Mouse (Mus musculus): ENCODE data around the gene Abhd10. TPM values are rescaled to one million over a fixed set of nuclear protein-coding genes. Genes with fewer than 3 reads are reported as not detected.
A peak's percentile ranks its signal among the peaks of the same experiment; 100 is the strongest.

Abhd10 gene
- polyA plus RNA-seq, 1 experiment: 2.4 TPM

GRCm38 (mm10) chr16:45758726-45759269, 16.0 kb upstream of the Abhd10 start:
- H3K27ac ChIP-seq (ENCODE audit: insufficient read depth, low read depth, low read length): no peak overlapping the region
- 72% methylated on average over 9 of the region's 9 CpGs for WGBS
- peaks cover 2% of the 10 kb centered on the region; the same call in 1 of the 2 replicates for H3K36me3 ChIP-seq (ENCODE audit: control insufficient read depth, insufficient read depth, low read length)
- no peaks in the 10 kb centered on the region for H3K27me3 ChIP-seq (ENCODE audit: control insufficient read depth, insufficient read depth, low read length)
- TF ChIP-seq POLR2A (IDR thresholded peaks at IDR 0.05; ENCODE audit: low read depth, low read length): no peak
- no peaks in the 10 kb centered on the region for H3K4me1 ChIP-seq (ENCODE audit: control insufficient read depth, insufficient read depth, insufficient read length, low read length)
- H3K4me3 ChIP-seq (ENCODE audit: low read depth, low read length): no peak overlapping the region

GRCm38 (mm10) chr16:45757421-45758078, 14.8 kb upstream of the Abhd10 start:
- Histone ChIP-seq H3K36me3 (ENCODE audit: control insufficient read depth, insufficient read depth, low read length) (no peaks in the 10 kb centered on the region), H3K4me3 (ENCODE audit: low read depth, low read length) (no peak overlapping the region), H3K27me3 (ENCODE audit: control insufficient read depth, insufficient read depth, low read length) (no peaks in the 10 kb centered on the region), H3K27ac (ENCODE audit: insufficient read depth, low read depth, low read length) (peak overlapping the region; percentile 39; the same call in 1 of the 2 replicates), H3K4me1 (ENCODE audit: control insufficient read depth, insufficient read depth, insufficient read length, low read length) (no peaks in the 10 kb centered on the region)
- no peak for TF ChIP-seq POLR2A (IDR thresholded peaks at IDR 0.05; ENCODE audit: low read depth, low read length)
- no peak for TF ChIP-seq CTCF (IDR thresholded peaks at IDR 0.05; ENCODE audit: extremely low read depth, insufficient read length, insufficient replicate concordance, low read depth, low read length)
- 65% methylated on average over 12 of the region's 12 CpGs for WGBS

DNA sequence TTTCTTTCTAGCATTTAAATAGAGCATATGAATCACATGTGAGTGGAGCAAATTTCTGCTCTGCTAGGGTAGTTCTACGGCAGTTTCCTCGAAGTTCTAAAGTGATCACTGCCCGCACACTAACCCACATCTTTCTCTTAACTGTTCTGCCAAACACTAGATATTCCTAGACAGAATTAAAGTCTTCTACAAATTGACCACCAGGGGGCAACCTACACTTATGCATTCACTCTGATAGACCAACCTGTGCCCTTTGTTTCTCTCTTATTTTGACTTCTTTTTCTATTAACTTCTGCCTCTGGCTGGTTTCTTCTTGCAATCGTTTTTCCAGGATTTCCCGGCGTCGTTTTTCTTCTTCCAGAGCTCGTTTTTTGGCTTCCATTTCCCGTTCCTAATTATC, 14.1 kb upstream of the Abhd10 start:
- WGBS: 15% methylated on average over 9 of the region's 9 CpGs
- H3K27ac ChIP-seq (ENCODE audit: insufficient read depth, low read depth, low read length): no peak overlapping the region

DNA sequence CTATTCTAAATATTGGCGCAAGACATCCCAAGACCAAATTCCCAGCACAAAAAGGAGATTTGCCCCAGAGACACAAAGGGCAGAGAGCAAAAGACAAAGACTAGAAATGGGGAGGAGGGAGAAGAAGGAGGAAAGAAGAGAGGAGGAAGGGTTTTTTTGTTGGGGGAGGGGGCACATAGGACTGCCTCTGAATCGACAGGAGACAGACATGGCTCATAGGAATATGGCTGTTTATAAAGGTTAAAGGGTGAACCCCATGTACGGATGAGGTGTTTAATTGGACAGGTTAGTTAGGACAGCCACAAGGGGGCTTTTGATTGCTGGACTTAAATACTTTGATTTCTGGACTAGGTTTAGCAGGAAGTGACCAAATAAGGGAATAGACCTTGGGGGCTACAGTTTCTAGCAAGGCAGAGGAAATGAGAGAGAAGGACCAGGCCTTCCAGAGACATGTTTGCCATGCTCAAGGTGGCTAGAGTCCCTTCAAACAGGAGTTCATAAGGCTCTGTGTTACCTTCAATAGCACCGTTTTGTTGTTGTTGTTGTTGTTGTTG, 913 bp upstream of the Abhd10 start:
- Histone ChIP-seq H3K27me3 (ENCODE audit: control insufficient read depth, insufficient read depth, low read length) (no peaks in the 10 kb centered on the region), H3K4me1 (ENCODE audit: control insufficient read depth, insufficient read depth, insufficient read length, low read length) (no peaks in the 10 kb centered on the region; the same call in 1 of the 2 replicates), H3K27ac (ENCODE audit: insufficient read depth, low read depth, low read length) (no peak overlapping the region), H3K4me3 (ENCODE audit: low read depth, low read length) (no peak overlapping the region), H3K36me3 (ENCODE audit: control insufficient read depth, insufficient read depth, low read length) (no peaks in the 10 kb centered on the region)
- no peak for TF ChIP-seq CTCF (IDR thresholded peaks at IDR 0.05; ENCODE audit: extremely low read depth, insufficient read length, insufficient replicate concordance, low read depth, low read length)
- no peak for TF ChIP-seq POLR2A (IDR thresholded peaks at IDR 0.05; ENCODE audit: low read depth, low read length)
- WGBS: 67% methylated on average over 4 of the region's 4 CpGs

More for the DNA sequence above, 14.1 kb upstream of the Abhd10 start:
- H3K4me3 ChIP-seq (ENCODE audit: low read depth, low read length): no peak overlapping the region
- no peaks in the 10 kb centered on the region for H3K36me3 ChIP-seq (ENCODE audit: control insufficient read depth, insufficient read depth, low read length)
- no peaks in the 10 kb centered on the region for H3K4me1 ChIP-seq (ENCODE audit: control insufficient read depth, insufficient read depth, insufficient read length, low read length)
- no peak for TF ChIP-seq POLR2A (IDR thresholded peaks at IDR 0.05; ENCODE audit: low read depth, low read length)
- TF ChIP-seq CTCF (IDR thresholded peaks at IDR 0.05; ENCODE audit: extremely low read depth, insufficient read length, insufficient replicate concordance, low read depth, low read length): no peak
- no peaks in the 10 kb centered on the region for H3K27me3 ChIP-seq (ENCODE audit: control insufficient read depth, insufficient read depth, low read length)

- Histone ChIP-seq H3K4me1 (ENCODE audit: control insufficient read depth, insufficient read depth, insufficient read length, low read length) (no peaks in the 10 kb centered on the region; the same call in 1 of the 2 replicates), H3K27me3 (ENCODE audit: control insufficient read depth, insufficient read depth, low read length) (no peaks in the 10 kb centered on the region), H3K36me3 (ENCODE audit: control insufficient read depth, insufficient read depth, low read length) (peaks cover 24% of the 10 kb centered on the region), H3K4me3 (ENCODE audit: low read depth, low read length) (no peak overlapping the region), H3K27ac (ENCODE audit: insufficient read depth, low read depth, low read length) (no peak overlapping the region)
- TF ChIP-seq CTCF (IDR thresholded peaks at IDR 0.05; ENCODE audit: extremely low read depth, insufficient read length, insufficient replicate concordance, low read depth, low read length) (no peak), POLR2A (IDR thresholded peaks at IDR 0.05; ENCODE audit: low read depth, low read length) (no peak)
- 72% methylated on average over 8 of the region's 8 CpGs for WGBS
Measured at GRCm38 (mm10) chr16:45737880-45738279, 4.9 kb downstream of the Abhd10 start.

DNA sequence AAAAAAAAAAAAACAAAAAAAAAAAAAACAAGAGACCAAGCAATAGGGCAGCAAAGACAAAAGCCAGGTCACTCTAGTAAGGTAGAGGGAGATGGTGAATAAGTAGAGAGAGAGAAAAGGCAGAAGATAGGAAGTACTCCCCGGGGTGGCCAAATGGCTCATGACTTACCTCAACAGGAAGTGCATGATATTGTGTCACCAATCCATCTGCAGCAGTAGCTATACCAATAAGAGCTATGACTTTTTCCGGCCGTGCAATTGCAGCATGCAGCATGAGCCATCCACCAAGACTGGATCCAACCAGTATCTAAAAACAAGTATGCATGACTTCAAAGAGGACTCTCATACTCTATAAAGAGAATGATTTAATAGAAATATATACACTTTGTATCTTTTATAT, 6.0 kb downstream of the Abhd10 start:
- WGBS: 90% methylated on average over 3 of the region's 3 CpGs
- TF ChIP-seq CTCF (IDR thresholded peaks at IDR 0.05; ENCODE audit: extremely low read depth, insufficient read length, insufficient replicate concordance, low read depth, low read length): no peak
- no peaks in the 10 kb centered on the region; the same call in 1 of the 2 replicates for H3K4me1 ChIP-seq (ENCODE audit: control insufficient read depth, insufficient read depth, insufficient read length, low read length)
- peaks cover 28% of the 10 kb centered on the region for H3K36me3 ChIP-seq (ENCODE audit: control insufficient read depth, insufficient read depth, low read length)
- no peaks in the 10 kb centered on the region for H3K27me3 ChIP-seq (ENCODE audit: control insufficient read depth, insufficient read depth, low read length)
- H3K4me3 ChIP-seq (ENCODE audit: low read depth, low read length): no peak overlapping the region
- H3K27ac ChIP-seq (ENCODE audit: insufficient read depth, low read depth, low read length): no peak overlapping the region

- Histone ChIP-seq H3K4me3 (ENCODE audit: low read depth, low read length) (no peak overlapping the region), H3K4me1 (ENCODE audit: control insufficient read depth, insufficient read depth, insufficient read length, low read length) (peaks cover 11% of the 10 kb centered on the region; the same call in 1 of the 2 replicates), H3K36me3 (ENCODE audit: control insufficient read depth, insufficient read depth, low read length) (peaks cover 12% of the 10 kb centered on the region), H3K27ac (ENCODE audit: insufficient read depth, low read depth, low read length) (no peak overlapping the region), H3K27me3 (ENCODE audit: control insufficient read depth, insufficient read depth, low read length) (no peaks in the 10 kb centered on the region; the same call in 1 of the 2 replicates)
- 32% methylated on average over 5 of the region's 5 CpGs for WGBS
- TF ChIP-seq POLR2A (IDR thresholded peaks at IDR 0.05; ENCODE audit: low read depth, low read length) (no peak), CTCF (IDR thresholded peaks at IDR 0.05; ENCODE audit: extremely low read depth, insufficient read length, insufficient replicate concordance, low read depth, low read length) (no peak)
Measured at GRCm38 (mm10) chr16:45729163-45729562, 13.6 kb downstream of the Abhd10 start.

All from small intestine, adult 2 months (tissue).